Mouse (Mus musculus) MEL (cell line): ENCODE data around the gene Pknox1.

ENCODE experiments used
- CTCF ChIP-seq, 3 experiments: IDR thresholded peaks in 2 of 3; conservative IDR thresholded peaks in 1 of 3; 2 replicates each; pipeline ENCODE4 v1.5.1; 2011 to 2012; ENCODE audit warnings: low read length in 3 of 3, low read depth in 2 of 3, mild to moderate bottlenecking in 2 of 3, improper control_type of control experiment in 1 of 3, inconsistent platforms in 1 of 3, mixed read lengths in 1 of 3, moderate library complexity in 1 of 3; ENCODE audit not compliant: control insufficient read depth in 1 of 3, insufficient read depth in 1 of 3, poor library complexity in 1 of 3, severe bottlenecking in 1 of 3
- EP300 ChIP-seq, 2 experiments: IDR thresholded peaks; 2 replicates each; pipeline ENCODE4 v1.6.1; 2011; ENCODE audit warnings: improper control_type of control experiment in 2 of 2, low read length in 2 of 2, low read depth in 1 of 2, mild to moderate bottlenecking in 1 of 2
- ETS1 ChIP-seq: IDR thresholded peaks from 2 replicates; pipeline ENCODE4 v1.6.1; 2012; ENCODE audit warnings: low read depth, mild to moderate bottlenecking, inconsistent platforms, low read length, improper control_type of control experiment, moderate library complexity
- HCFC1 ChIP-seq: IDR thresholded peaks from 2 replicates; pipeline ENCODE4 v1.6.1; 2012; ENCODE audit warnings: low read depth, mild to moderate bottlenecking, inconsistent platforms, low read length, improper control_type of control experiment, moderate library complexity
- MAX ChIP-seq: IDR thresholded peaks from 2 replicates; pipeline ENCODE4 v1.6.1; 2011; ENCODE audit warnings: low read length, improper control_type of control experiment
- MEF2A ChIP-seq: IDR thresholded peaks from 2 replicates; pipeline ENCODE4 v1.6.1; 2014; ENCODE audit warnings: low read depth, mild to moderate bottlenecking, inconsistent platforms, low read length, improper control_type of control experiment; ENCODE audit not compliant: poor library complexity, insufficient replicate concordance, severe bottlenecking; ENCODE audit errors: extremely low read depth
- POLR2AphosphoS2 ChIP-seq: IDR thresholded peaks from 2 replicates; pipeline ENCODE4 v1.6.1; 2011; ENCODE audit warnings: low read length, improper control_type of control experiment
- SMC3 ChIP-seq: IDR thresholded peaks from 2 replicates; pipeline ENCODE4 v1.6.1; 2011; ENCODE audit warnings: low read depth, low read length, improper control_type of control experiment
- UBTF ChIP-seq: IDR thresholded peaks from 2 replicates; pipeline ENCODE4 v1.6.1; 2012; ENCODE audit warnings: low read depth, mild to moderate bottlenecking, inconsistent platforms, low read length, improper control_type of control experiment, moderate library complexity, borderline replicate concordance; ENCODE audit not compliant: insufficient read depth

GRCm38 (mm10) chr17:31597957-31598356 is 33.4 kb downstream of the Pknox1 start:
- TF ChIP-seq CTCF (IDR thresholded peaks at IDR 0.05 in 2 of 3, conservative IDR thresholded peaks at IDR 0.05 in 1 of 3; ENCODE audit: control insufficient read depth in 1 of 3, insufficient read depth in 1 of 3, low read depth in 2 of 3, low read length in 3 of 3, poor library complexity in 1 of 3, severe bottlenecking in 1 of 3) (no peak), POLR2AphosphoS2 (no peak), ETS1 (no peak), MEF2A (no peak), EP300 (IDR thresholded peaks at IDR 0.05; ENCODE audit: low read depth in 1 of 2, low read length in 2 of 2) (no peak), MAX (no peak), SMC3 (no peak), HCFC1 (no peak), UBTF (no peak)
